Mouse (Mus musculus): ENCODE data around the gene Hmga1. TPM values are rescaled to one million over a fixed set of nuclear protein-coding genes. Genes with fewer than 3 reads are reported as not detected.

The Hmga1 gene
- total RNA-seq, 2 experiments from 2014 or later, result 47.6 to 52.8 TPM

DNA sequence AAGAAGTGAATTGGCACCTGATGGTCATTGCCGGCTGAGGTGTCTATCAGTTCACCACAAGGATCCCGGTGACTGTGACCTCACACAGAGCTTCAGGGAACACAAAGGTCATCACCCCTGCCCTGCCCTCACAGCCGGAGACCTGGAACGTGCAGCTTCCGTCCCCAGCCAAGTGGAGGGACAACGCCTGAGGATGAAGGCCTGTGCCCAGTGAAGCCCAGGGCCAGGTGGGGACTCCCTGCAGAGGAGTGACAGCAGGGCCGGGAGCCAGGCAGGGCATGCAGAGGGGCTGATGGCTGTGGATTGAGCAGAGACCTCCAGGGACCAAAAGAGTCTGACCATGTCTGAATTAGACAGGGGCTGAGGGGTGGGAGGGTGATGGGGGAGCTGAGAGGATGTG is 33.2 kb upstream of the Hmga1 start:
- intact Hi-C loops (cut with DNase I), result no loop called here
- no peak for DNase-seq (ENCODE audit: low spot score in 2 of 2)

DNA sequence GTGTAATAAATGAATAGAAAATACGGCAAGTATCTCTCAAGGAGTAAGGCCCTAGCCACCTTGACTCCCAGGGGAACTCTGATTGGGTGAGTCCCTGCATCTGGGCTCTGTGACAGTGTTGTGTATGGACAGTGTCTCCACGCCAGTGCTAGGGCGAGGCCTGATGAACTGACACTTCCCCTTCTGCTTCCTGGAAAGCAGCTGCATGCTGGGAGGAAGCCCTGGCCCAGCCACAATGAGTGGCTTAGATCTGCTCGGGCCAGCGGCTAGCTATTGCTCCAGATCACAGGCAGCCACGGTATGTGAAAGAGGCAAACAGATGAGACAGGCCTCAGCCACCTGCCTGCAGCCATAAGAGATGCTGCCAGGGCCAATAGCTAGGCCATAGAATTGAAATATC is 29.1 kb upstream of the Hmga1 start:
- DNase-seq (ENCODE audit: low spot score in 2 of 2), result no peak
- intact Hi-C loops (cut with DNase I), result no loop called here

DNA sequence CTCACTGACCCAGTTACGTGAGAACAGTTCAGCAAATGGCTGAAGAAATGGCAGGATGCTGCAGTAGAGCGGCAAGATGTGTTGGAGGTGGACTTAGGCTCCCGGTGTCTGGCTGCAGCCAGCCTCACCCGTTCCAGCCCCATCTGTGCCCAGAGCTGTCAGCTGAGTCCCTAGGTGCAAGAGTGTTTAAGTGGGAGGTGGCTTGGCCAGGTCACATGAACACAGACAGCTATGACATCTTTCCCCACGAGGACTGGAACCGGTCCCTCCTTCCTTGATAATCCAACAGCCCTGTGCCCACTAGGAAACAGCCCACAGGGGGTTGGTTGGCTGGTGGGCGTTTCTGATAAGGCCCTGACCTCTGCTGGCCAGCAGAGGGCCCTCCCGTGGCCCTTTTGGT is 28.3 kb upstream of the Hmga1 start:
- intact Hi-C loops (cut with DNase I), result no loop called here

DNA sequence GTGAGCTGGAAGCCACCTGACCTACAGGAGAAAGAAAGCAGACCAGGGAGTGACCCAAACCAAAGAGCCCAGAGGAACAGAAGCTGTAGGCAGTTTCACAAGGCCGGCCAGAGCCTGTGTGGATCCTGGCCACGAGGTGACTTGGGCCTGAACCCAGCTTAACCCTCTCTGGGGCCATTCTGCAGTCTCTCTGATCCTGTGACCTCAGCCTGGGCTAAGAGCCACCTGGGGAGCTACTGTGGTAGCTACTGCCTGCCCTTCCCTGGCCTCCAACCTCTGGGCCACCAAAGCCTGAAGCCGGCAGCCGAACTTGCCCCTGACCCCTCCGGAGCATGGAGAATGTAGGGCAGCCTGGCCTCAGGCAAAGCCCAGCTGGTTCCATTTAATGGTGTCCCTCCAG is 27.5 kb upstream of the Hmga1 start:
- DNase-seq (ENCODE audit: low spot score in 2 of 2), result no peak

More for the DNA sequence above, 28.3 kb upstream of the Hmga1 start:
- no peak for DNase-seq (ENCODE audit: low spot score in 2 of 2)

DNA sequence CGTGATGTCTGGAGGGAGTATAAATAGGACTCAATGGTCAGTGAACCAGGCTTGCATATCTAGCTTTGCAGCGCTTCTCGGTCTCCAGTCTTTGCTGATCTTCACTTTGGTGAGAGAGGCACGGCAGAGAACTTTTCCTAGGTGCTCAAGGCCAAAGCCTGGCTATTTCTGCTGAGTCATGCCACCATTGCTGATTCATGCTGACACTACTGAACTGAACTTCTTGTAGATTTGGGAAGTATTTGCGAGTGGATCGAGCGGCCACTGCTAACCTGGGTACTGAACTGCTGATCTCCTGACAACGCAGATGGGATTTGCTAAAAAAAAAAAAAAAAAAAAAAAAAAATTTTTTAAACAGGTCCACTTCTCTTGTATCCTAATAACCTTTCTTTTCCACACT is 24.2 kb upstream of the Hmga1 start:
- DNase-seq (ENCODE audit: low spot score in 2 of 2), result no peak
- intact Hi-C loops (cut with DNase I), result no loop called here

More for the DNA sequence above, 27.5 kb upstream of the Hmga1 start:
- intact Hi-C loops (cut with DNase I), result no loop called here

DNA sequence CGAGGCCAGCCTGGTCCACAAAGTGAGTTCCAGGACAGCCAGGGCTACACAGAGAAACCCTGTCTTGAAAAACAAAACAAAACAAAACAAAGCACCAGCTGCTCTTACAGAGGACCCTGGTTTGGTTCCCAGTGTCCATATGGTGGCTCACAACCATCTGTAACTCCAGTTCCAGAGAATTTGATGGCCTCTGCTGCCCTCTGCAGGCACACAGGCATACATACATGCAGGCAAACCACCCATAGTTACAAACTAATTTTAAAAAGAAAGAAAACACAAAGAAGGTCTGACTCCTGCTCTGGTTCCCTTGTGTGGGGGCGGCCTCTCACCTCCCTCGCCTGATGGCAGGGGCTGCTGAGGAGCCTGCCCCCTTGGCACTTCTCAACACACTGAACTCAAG is 22.9 kb upstream of the Hmga1 start:
- intact Hi-C loops (cut with DNase I), result no loop called here
- DNase-seq (ENCODE audit: low spot score in 2 of 2), result no peak

DNA sequence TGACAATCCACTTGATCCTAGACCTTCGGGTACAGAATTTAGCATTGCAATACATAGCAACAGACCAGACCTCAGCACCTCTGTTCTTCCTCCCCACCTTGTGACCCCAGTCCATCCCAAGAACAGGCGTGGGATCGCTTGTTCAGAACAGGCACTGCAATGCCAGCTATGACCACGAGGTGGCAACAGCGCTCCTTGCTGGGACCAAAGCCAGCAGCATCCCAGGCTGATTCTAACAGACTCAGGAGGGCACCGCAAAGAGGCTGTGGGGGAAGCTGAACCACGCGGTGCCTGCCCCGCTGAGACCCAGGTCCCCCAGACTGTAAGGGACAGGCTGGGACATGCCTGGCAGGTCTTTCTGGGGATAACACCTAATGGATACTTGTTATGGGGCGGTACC is 21.6 kb upstream of the Hmga1 start:
- intact Hi-C loops (cut with DNase I), result loop anchor here (2.0 to 5.0 kb wide), 2 partner anchors 24 to 233 kb away; no protein-coding TSS in a partner anchor

DNA sequence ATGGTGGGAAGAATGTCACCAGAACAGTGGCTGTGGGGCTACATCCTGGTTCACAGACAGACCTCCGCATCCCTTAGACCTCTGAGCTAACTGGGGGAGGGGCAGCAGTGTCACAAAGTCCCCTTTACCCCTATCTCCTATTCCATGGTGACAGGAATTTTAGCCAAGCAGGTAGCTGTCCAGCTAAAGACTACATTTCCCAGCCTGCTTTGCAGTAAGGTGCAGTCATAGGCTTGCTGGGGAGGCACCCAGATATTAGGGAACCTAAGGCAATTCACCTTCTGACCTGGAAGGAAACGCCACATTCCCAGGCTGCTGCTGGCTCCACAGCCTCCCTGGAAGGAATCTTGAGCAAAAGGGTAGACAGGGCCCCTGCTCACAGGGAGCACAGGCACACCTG is 15.0 kb upstream of the Hmga1 start:
- intact Hi-C loops (cut with DNase I), result no loop called here
- DNase-seq (ENCODE audit: low spot score in 2 of 2), result no peak

More for the DNA sequence above, 21.6 kb upstream of the Hmga1 start:
- peak; percentile 88 to 89 for DNase-seq (ENCODE audit: low spot score in 2 of 2)

DNA sequence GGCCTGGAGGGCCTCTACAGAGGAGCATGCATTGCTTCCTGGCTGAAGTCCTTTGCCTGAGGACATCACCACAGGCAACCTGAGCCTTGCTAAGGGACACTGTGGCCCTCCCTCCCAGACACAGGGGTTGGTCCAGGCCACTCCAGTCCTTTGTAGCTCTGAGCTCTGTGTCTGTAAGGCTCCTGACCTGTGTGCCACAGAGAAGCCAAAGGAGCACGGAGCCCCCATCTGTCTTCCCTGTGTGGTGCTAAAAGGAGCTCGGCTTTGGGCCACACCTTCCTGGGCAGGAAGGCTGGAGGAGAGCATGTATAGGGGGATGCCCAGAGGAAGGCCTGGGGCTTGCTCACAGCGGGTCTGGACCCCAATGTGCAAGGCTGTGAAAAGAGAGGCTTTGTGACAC is 14.3 kb upstream of the Hmga1 start:
- intact Hi-C loops (cut with DNase I), result no loop called here
- DNase-seq (ENCODE audit: low spot score in 2 of 2), result no peak

DNA sequence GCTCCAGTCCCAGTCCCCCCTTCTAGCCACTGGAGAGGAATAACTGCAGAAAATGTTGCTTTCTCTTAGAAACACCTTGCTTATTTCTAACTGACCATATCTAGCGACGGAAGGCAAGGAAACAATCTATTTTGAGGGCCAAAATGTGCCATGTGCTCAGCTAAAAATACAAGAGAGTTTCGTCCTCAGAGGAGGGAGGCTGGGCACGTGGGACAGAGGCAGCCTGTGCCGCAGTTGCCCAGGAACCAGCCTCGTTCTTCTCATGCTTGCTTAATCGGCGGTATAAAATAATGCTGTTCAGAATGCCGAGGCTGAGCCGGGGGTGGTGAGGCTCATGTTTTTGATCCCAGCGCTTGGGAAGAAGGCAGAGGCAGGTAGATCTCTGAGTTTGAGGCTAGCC is 11.7 kb upstream of the Hmga1 start:
- DNase-seq (ENCODE audit: low spot score in 2 of 2), result peak in 1 of 2 experiments; percentile 79
- intact Hi-C loops (cut with DNase I), result no loop called here

DNA sequence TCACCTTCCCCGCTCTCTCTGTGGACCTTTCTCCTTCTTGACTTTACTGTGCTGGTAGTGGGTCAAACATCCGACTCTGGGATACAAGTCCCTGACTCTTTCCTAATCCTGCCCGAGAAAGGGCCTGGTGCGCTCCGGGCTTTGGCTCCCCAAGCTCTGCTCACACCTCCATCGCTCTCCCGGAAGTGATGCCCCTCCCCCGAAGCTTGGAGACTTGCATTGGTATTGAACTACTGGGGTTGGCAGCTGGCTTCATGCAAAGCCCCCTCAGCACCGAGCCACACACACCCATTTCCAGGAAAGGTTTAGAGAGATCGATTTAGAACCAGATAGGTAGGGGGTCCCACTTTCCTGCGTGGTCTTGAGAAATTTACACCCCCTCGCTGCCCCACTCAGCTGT is 10.3 kb upstream of the Hmga1 start:
- intact Hi-C loops (cut with DNase I), result no loop called here
- DNase-seq (ENCODE audit: low spot score in 2 of 2), result no peak

DNA sequence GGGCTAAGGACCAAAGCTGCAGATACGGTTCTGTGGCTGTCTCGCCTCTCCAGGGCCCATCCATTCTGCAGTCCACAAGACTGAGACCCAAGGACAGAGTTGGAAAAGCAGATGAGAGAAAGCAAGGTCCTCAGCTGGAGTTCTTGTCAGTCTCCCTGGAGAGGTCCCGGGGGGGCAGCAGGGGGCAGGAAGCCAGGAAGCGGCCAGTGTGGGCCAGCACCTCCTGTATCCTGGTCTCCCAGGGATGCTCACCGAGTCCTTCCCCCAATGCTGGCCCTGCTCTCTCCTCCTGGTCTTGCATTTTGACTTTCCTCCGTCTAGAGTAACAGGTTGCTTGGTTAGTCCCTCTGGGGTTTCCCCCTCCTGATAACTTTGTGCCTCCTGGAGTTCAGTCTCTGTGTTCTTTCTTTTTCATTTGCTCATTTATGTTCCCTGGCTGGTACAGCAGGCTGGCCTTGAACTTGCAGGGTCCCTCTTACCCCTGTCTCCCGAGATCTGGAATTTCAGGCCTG is 9.7 kb upstream of the Hmga1 start:
- DNase-seq (ENCODE audit: low spot score in 2 of 2), result no peak
- intact Hi-C loops (cut with DNase I), result no loop called here

DNA sequence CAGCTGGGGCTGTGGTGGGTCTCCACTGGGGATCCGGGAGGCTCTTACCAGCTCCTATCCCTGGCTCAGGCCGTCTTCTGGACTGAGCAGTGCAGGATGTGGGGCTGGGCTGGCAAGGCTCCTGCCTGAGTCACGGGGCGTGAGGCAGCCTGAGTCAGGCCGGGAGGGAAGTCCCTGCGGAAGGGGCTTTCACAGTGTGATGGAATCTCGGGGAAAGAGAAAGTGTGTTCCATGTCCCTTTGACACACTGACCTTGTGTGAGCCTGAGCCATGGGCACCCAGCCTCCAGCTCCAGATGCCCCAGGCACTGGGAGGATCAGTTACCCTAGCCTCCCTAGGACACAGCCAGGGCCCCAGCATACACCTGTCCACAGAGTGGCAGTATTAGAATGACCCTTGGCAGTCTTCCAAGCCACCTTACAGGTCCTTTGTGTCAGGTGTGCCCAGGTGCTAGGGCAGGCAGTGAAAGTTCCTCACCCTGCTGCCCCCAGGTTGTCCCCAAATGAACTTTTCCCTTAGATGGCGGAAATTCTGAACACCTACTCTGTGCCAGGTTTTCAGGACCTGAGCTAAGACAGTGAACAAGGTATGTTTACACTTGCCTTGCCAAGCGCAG is 8.9 kb upstream of the Hmga1 start:
- intact Hi-C loops (cut with DNase I), result no loop called here
- no peak for DNase-seq (ENCODE audit: low spot score in 2 of 2)

DNA sequence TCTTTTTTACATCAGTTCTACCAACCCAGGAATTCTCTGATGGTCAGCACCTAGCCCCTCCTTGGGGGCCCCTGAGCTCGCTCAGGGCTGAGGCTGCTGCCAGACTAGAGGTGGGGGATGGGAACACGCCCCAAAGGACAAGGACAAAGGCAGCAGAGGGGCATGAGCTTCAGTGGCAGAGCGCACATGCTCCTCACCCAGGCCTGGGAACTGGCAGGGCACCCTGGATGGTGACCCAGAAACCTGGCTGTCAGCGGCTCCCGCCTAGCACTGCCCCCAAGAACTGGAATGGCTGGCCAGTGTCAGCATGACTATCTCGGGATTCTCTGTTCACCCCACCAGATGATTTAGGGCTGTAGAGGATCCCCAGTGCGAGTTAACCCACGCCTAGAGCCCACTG is 7.1 kb upstream of the Hmga1 start:
- intact Hi-C loops (cut with DNase I), result no loop called here
- DNase-seq (ENCODE audit: low spot score in 2 of 2), result no peak

DNA sequence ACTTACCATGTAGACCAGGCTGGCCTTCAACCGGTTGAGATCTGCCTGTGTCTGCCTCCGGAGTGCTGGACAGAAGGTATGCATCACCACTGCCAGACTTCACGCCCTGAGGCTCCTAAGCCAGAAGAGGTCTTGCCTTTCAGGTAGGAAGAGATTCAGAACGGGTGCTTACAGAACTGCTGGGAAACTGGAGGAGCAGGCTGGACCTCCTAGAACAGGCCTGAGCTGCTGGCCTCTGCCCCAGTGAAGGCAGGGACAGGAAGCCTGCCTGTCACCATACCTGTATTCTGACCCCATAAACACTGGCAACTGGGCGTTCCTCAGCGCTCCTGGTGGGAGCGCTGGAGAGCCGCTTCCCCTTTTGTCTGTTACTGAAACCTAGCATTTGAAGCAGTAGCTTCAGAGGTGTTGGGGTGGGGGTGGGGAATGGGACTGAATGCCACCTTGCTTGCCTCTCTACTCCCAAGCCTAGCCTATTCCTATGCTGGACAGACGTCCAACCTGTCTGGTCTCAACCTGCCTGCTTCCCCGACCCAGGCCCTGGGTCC is 4.8 kb upstream of the Hmga1 start:
- intact Hi-C loops (cut with DNase I), result no loop called here

DNA sequence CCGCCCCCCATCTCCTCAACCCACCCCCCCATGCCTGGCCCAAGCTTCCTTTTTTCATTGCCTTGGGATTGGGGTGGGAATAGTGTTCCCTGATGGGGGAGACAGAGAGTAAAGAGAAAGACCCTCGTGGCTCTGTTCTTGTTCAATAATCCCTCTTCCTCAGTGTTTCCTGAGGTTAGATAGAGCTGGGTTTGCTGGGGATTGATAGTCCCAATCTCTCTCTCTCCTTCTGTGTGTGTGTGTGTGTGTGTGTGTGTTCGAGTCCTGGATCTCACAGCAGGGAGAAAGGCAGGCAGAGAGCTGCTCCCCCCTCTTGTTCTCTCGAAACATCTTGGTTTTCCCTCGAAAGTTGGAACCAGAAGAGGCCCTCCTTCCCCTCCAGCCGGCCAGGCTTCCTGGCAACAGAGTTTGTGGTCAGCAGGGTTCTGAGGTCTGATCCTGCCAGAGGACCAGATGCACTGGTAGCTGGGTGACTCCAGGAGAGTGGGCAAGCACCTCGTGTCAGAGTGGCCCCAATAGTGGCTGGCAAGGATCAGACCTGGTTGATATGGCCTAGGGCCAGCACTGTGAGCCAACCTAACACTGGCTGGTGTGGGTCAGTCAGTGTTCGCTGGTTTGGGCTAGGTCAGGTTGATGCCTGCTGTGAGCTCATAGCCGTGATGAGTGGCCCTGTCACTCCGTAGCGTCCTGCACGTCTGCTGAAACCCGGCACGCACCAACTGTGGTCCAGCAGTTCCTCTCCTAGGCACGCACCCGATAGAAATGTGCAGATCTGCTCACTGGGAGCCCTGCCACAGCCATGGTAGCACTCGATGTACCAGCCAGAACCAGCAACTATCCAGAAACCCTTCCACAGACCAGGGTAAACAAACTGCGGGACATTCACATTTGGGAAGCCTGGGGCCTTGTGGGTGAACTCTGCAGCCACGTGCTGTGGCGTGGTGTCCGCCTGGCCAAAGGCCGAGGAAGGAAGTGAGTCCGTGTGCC is 3.8 kb upstream of the Hmga1 start:
- DNase-seq (ENCODE audit: low spot score in 2 of 2), result no peak
- intact Hi-C loops (cut with DNase I), result no loop called here

More for the DNA sequence above, 4.8 kb upstream of the Hmga1 start:
- no peak for DNase-seq (ENCODE audit: low spot score in 2 of 2)

DNA sequence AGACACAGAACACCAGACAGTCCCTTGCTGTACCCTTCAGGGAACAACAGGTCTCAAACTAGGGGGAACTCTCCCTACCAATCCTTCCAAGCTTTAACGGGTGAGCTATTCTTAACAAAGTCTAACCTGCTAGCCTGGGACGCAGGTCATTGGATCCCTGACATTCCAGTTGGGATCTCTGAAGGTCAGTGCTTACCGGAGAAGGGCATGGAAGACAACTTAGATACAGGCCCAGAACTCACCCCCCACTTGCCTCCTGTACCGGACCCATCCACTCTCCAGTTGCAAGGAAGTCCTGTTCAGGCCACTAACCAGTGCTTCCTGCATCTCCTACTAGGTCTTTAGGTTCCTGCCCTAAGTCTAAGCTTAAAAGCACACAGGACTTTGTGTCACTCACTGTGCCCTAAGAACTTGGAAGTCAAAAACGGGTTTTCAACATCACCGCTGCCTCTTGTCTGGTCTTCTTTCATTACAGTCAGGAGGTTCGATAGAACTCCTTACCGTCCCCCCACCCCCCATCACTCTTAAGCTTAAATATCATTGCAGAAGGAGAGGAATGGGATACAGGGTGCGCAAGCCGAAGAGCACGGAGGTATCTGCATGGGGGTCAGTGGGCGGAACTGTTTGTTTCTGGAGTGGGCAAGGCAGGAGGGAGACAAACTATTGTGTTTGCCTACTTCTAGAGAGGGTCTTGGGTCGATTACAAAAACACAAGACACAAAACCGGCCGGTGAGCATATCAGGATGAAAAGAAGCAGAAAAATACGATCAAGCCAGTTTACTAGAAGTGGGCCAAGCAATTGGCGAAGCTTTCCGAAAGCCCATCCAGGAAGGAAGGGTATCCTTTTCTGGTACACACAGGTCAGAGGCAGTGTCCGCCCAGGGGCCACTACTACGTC is 2.0 kb upstream of the Hmga1 start:
- no peak for DNase-seq (ENCODE audit: low spot score in 2 of 2)
- intact Hi-C loops (cut with DNase I), result no loop called here

DNA sequence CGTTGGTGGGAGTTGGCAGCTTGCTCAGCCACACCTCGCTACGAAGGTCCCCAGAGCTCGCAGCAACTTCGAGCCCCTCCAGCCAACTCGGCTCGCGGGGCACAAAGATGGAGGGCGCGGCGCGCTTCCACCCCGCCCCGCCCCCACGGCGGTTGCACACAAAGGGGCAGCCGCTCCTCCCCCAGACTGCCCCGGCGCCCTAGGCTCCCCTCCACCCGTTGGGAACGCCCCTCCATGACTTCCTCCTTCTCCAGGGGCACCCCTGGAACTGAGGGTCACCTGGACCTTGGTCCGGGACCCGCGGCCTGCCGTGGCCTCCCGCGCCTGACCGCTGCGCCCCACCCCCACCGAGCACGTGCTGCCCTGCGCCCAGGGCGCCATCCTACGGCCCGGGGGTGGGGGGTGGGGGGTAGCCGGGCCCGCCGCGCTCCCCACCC is 1.2 kb upstream of the Hmga1 start:
- intact Hi-C loops (cut with DNase I), result no loop called here
- DNase-seq (ENCODE audit: low spot score in 2 of 2), result no peak

DNA sequence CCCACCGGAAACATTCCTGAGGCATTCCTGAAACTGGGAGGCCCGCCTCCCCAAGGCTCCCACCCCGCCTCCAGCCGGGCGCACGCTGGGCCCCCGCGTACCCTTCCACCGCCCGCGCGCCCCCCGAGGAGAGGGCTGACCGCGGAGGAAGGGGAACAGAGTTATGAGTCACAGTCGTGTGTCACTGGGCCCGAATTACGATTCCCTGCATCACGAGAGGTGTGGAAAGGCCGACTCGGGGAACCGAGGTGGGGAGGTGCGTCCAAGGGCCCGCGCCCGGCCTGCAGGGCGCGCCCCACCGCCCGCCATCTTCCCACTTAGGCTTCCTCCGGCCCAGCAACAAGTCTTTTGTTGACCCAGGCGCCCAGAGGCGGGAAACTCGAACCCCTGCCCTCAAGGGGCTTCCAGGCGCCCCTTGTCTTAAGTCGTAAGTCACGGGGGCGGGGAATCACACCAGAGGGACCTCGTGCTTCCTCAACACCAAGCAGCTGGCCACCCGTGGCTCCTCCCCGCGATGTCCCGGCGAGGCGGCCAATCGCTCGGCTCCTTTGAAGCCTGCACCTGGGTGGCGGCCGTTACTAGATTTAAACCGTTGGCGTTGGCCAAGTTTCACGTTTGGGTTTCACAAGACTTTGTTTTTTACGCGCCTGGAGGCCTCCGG is 655 bp upstream of the Hmga1 start:
- intact Hi-C loops (cut with DNase I), result no loop called here
- DNase-seq (ENCODE audit: low spot score in 2 of 2), result no peak

Measured in left cerebral cortex, postnatal 25 days (tissue).